Mouse (Mus musculus): ENCODE measurements around the gene Sept1.

DNA sequence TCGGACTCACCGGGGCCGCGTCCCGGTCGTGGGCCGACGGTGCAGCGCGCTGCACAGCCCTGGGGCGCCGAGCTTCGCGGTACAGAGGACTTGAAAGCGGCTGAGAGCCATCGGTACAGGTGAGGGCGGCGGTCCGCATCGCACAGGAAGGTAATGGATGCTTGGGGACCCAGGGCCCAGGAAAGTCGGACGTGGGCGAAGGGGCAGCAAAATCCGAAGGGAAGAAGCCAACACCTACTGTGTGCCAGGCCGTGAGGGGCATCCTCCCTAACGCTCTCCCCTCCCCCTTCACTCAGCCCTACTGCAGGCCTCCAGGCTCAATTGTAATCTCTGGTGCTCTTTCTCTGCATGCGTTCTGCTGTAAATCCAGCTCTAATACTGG lies 429 bp upstream of the Sept1 start:
- no peak; the same call in 1 of the 2 replicates for TF ChIP-seq POLR2A (IDR thresholded peaks at IDR 0.05; ENCODE audit: control insufficient read depth, low read depth, low read length)
- TF ChIP-seq CTCF (IDR thresholded peaks at IDR 0.05; ENCODE audit: control insufficient read depth, insufficient read depth, insufficient replicate concordance, low read depth, low read length): no peak
